Mouse (Mus musculus) CH12.LX (cell line): ENCODE results near the gene Camk2b. TPM values are rescaled to one million over a fixed set of nuclear protein-coding genes. Genes with fewer than 3 reads are reported as not detected.

Experiments
- DNase-seq: peaks from one replicate; pipeline ENCODE4 v3.0.0-alpha.2; 2013; ENCODE audit errors: extremely low read depth
- H3K27ac ChIP-seq: 2 replicates; pipeline ENCODE4 v1.5.1; 2012; ENCODE audit warnings: low read depth, mild to moderate bottlenecking, control low read depth, moderate library complexity; ENCODE audit not compliant: insufficient read depth
- H3K27me3 ChIP-seq: replicated peaks from 2 replicates; pipeline ENCODE3; 2012; ENCODE audit warnings: inconsistent platforms
- H3K36me3 ChIP-seq, 2 experiments: replicated peaks in 1 of 2; 2 replicates each; pipeline versions ENCODE3 to v1.6.1; 2012; ENCODE audit warnings: inconsistent platforms in 1 of 2, low read length in 1 of 2, mild to moderate bottlenecking in 1 of 2, mixed read lengths in 1 of 2, moderate library complexity in 1 of 2; ENCODE audit not compliant: control insufficient read depth in 1 of 2, insufficient read depth in 1 of 2
- H3K4me1 ChIP-seq, 2 experiments: 2 replicates each; pipeline ENCODE4 v1.6.1; 2012; ENCODE audit warnings: inconsistent platforms in 1 of 2, moderate library complexity in 1 of 2; ENCODE audit not compliant: insufficient read depth in 2 of 2, control insufficient read depth in 1 of 2
- H3K4me2 ChIP-seq: 2 replicates; pipeline ENCODE4 v1.6.1; 2012; ENCODE audit warnings: low read depth, mild to moderate bottlenecking, control low read depth; ENCODE audit not compliant: poor library complexity, insufficient read depth, severe bottlenecking
- H3K4me3 ChIP-seq, 3 experiments: fragments of 150-350 bp in 1 of 3; sonication (generic) in 1 of 3; replicated peaks in 1 of 3; 2 replicates each; pipeline versions ENCODE3 to v1.5.1; 2011 to 2012; ENCODE audit warnings: low read depth in 2 of 3, low read length in 2 of 3, mild to moderate bottlenecking in 2 of 3, moderate library complexity in 2 of 3, control low read depth in 1 of 3, improper control_type of control experiment in 1 of 3, inconsistent platforms in 1 of 3, mixed read lengths in 1 of 3; ENCODE audit not compliant: poor library complexity in 1 of 3
- H3K79me2 ChIP-seq: replicated peaks from 2 replicates; pipeline ENCODE4 v1.6.1; 2012; ENCODE audit warnings: mild to moderate bottlenecking, moderate library complexity; ENCODE audit not compliant: control insufficient read depth, poor library complexity, insufficient read depth, severe bottlenecking; ENCODE audit errors: extremely low read depth
- H3K9ac ChIP-seq: 2 replicates; pipeline ENCODE4 v1.6.1; 2012; ENCODE audit warnings: low read depth, mild to moderate bottlenecking, control low read depth, moderate library complexity; ENCODE audit not compliant: insufficient read depth
- H3K9me3 ChIP-seq: replicated peaks from 2 replicates; pipeline ENCODE3; 2012; ENCODE audit warnings: low read length, inconsistent platforms, mixed read lengths
- CHD2 ChIP-seq: IDR thresholded peaks from 2 replicates; pipeline ENCODE4 v1.6.1; 2011; ENCODE audit warnings: low read length, improper control_type of control experiment
- E2F4 ChIP-seq: IDR thresholded peaks from 2 replicates; pipeline ENCODE4 v1.6.1; 2011; ENCODE audit warnings: low read depth, low read length, improper control_type of control experiment; ENCODE audit not compliant: insufficient replicate concordance
- ELF1 ChIP-seq: IDR thresholded peaks from 2 replicates; pipeline ENCODE4 v1.6.1; 2014; ENCODE audit warnings: low read depth, mild to moderate bottlenecking, inconsistent platforms, low read length, improper control_type of control experiment
- GABPA ChIP-seq: IDR thresholded peaks from 2 replicates; pipeline ENCODE4 v1.6.1; 2012; ENCODE audit warnings: low read depth, low read length, improper control_type of control experiment, inconsistent platforms; ENCODE audit not compliant: insufficient replicate concordance
- IRF4 ChIP-seq: IDR thresholded peaks from 2 replicates; pipeline ENCODE4 v1.6.1; 2014; ENCODE audit warnings: low read depth, mild to moderate bottlenecking, inconsistent platforms, low read length, improper control_type of control experiment
- KAT2A ChIP-seq: IDR thresholded peaks from 2 replicates; pipeline ENCODE4 v1.6.1; 2012; ENCODE audit warnings: low read length, improper control_type of control experiment, inconsistent platforms; ENCODE audit not compliant: insufficient replicate concordance
- MAFK ChIP-seq: IDR thresholded peaks from 2 replicates; pipeline ENCODE4 v1.6.1; 2011; ENCODE audit warnings: low read length, improper control_type of control experiment; ENCODE audit not compliant: insufficient replicate concordance
- MAX ChIP-seq: IDR thresholded peaks from 2 replicates; pipeline ENCODE4 v1.6.1; 2011; ENCODE audit warnings: low read length, improper control_type of control experiment
- MEF2A ChIP-seq: IDR thresholded peaks from 2 replicates; pipeline ENCODE4 v1.6.1; 2014; ENCODE audit warnings: low read depth, mild to moderate bottlenecking, inconsistent platforms, low read length, improper control_type of control experiment, borderline replicate concordance
- MYC ChIP-seq: IDR thresholded peaks from 2 replicates; pipeline ENCODE4 v1.6.1; 2011; ENCODE audit warnings: low read depth, mild to moderate bottlenecking, improper control_type of control experiment, low read length
- NELFE ChIP-seq: IDR thresholded peaks from 2 replicates; pipeline ENCODE4 v1.6.1; 2011; ENCODE audit warnings: low read depth, low read length, improper control_type of control experiment
- PAX5 ChIP-seq: IDR thresholded peaks from 2 replicates; pipeline ENCODE4 v1.6.1; 2012; ENCODE audit warnings: low read length, inconsistent platforms, mixed read lengths
- POLR2A ChIP-seq: IDR thresholded peaks from 2 replicates; pipeline ENCODE4 v1.6.1; 2011; ENCODE audit warnings: low read depth, mild to moderate bottlenecking, improper control_type of control experiment, low read length
- POLR2AphosphoS2 ChIP-seq: IDR thresholded peaks from 2 replicates; pipeline ENCODE4 v1.6.1; 2011; ENCODE audit warnings: low read depth, low read length, improper control_type of control experiment
- SMC3 ChIP-seq: IDR thresholded peaks from 2 replicates; pipeline ENCODE4 v1.6.1; 2011; ENCODE audit warnings: low read depth, low read length, improper control_type of control experiment
- TBP ChIP-seq: conservative IDR thresholded peaks from 2 replicates; pipeline ENCODE4 v1.6.1; 2011; ENCODE audit warnings: low read depth, low read length, improper control_type of control experiment
- TCF12 ChIP-seq: IDR thresholded peaks from 2 replicates; pipeline ENCODE4 v1.6.1; 2014; ENCODE audit warnings: low read depth, mild to moderate bottlenecking, inconsistent platforms, low read length, improper control_type of control experiment
- UBTF ChIP-seq: IDR thresholded peaks from 2 replicates; pipeline ENCODE4 v1.6.1; 2012; ENCODE audit warnings: low read depth, mild to moderate bottlenecking, inconsistent platforms, low read length, improper control_type of control experiment, moderate library complexity
- USF2 ChIP-seq: conservative IDR thresholded peaks from 2 replicates; pipeline ENCODE4 v1.6.1; 2011; ENCODE audit warnings: low read depth, low read length, improper control_type of control experiment
- ZMIZ1 ChIP-seq: IDR thresholded peaks from 2 replicates; pipeline ENCODE4 v1.6.1; 2012; ENCODE audit warnings: low read depth, mild to moderate bottlenecking, inconsistent platforms, low read length, improper control_type of control experiment
- dilution Hi-C: fragments of 300-500 bp; cut with MboI; formaldehyde crosslinking; loops from 2 replicates; pipeline ENCODE4 v1.14.3; 2020; ENCODE audit warnings: low sequenced_read_pairs; ENCODE audit not compliant: extremely low pct_unique_long_range_greater_than_20kb, extremely low pct_ligation_motif_present
- in situ Hi-C: fragments of 300-500 bp; cut with MboI; formaldehyde crosslinking; loops from 3 replicates; pipeline ENCODE4 v1.14.3; 2019; ENCODE audit warnings: low sequenced_read_pairs, low pct_ligation_motif_present, low pct_unique_long_range_greater_than_20kb, mixed read lengths
- polyA plus RNA-seq: library from polyadenylated mRNA; unstranded; fragments of >175 nt; gene quantifications from 2 replicates; pipeline ENCODE4 v1.2.1, GENCODE M21; 2012; ENCODE audit warnings: low read depth; ENCODE audit not compliant: insufficient read length
- total RNA-seq, 2 experiments: library from RNA; depleted of rRNA; stranded (reverse); fragments of 300-350 nt in 1 of 2; fragments of >200 nt in 1 of 2; gene quantifications; 2 replicates each; pipeline ENCODE4 v1.2.3; 2012 to 2014

Gene Camk2b
- total and polyA plus RNA-seq, 3 experiments, result 0.08 to 0.26 (median 0.11) TPM

DNA sequence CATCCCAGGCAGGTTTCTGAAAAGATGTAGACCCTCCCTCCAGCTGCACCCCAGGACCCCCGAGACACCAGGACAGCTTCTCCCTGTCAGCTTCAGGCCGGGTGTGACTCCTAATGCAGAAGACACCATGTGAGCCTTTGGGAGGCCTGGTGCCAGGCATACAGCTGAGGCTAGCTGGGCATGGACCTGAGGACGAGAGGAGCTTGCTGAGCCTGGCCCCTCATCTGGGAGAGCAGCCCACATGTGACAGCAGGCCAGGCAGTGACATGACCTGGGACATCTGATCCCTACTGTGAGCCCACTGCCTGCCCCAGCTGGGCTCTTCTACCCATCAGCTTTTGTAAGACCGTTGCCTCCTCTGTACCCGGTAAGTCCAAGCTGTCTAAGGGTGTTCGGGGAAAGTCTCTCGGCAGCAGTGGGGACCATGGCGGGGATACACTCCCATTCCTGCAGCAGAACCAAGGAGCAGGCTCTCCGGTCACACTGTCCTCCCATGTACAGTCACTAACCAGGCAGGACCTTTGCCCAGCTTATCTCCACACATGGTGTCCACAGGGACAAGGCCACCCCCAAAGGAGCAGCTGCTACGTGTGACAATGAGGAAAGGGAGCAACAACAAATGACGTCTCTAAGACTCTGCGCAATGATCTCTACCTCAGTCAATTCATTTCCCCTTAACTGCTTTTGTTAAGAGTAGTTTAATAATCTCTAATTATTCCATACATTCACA lies 41.1 kb downstream of the Camk2b start:
- DNase-seq, result no peak
- Histone ChIP-seq H3K9me3 (no peaks in the 10 kb centered on the region), H3K4me2 (no peak overlapping the region), H3K36me3 (no peaks in the 10 kb centered on the region), H3K9ac (no peak overlapping the region), H3K27me3 (peaks cover 56% of the 10 kb centered on the region), H3K4me3 (no peak overlapping the region), H3K27ac (no peak overlapping the region), H3K4me1 (peaks cover 4 to 13% of the 10 kb centered on the region in 2 experiments), H3K79me2 (no peaks in the 10 kb centered on the region)
- dilution Hi-C loops (no loop called here), in situ Hi-C loops (no loop called here)
- no peak for TF ChIP-seq E2F4
- no peak for TF ChIP-seq PAX5
- no peak for TF ChIP-seq POLR2A
- no peak for TF ChIP-seq IRF4
- TF ChIP-seq POLR2AphosphoS2, result no peak
- TF ChIP-seq KAT2A, result no peak
- TF ChIP-seq GABPA, result no peak
- TF ChIP-seq MYC, result no peak
- TF ChIP-seq MAFK, result no peak
- TF ChIP-seq UBTF, result no peak
- no peak for TF ChIP-seq CHD2
- TF ChIP-seq TBP, result no peak
- no peak for TF ChIP-seq ZMIZ1
- no peak for TF ChIP-seq ELF1
- no peak for TF ChIP-seq MEF2A
- no peak for TF ChIP-seq MAX
- no peak for TF ChIP-seq USF2
- TF ChIP-seq TCF12, result no peak
- no peak for TF ChIP-seq SMC3
- TF ChIP-seq NELFE, result no peak
